Mouse (Mus musculus): ENCODE measurements around the gene Slc27a1. TPM values are rescaled to one million over a fixed set of nuclear protein-coding genes. Genes with fewer than 3 reads are reported as not detected.

The Slc27a1 gene
- total RNA-seq, 1 experiment from 2014 or later: 167 TPM

GRCm38 (mm10) chr8:71586891-71587290 lies 18.2 kb downstream of the Slc27a1 start:
- peak; percentile 69 for DNase-seq

GRCm38 (mm10) chr8:71588762-71589161 lies 20.1 kb downstream of the Slc27a1 start:
- no peak for DNase-seq

- DNase-seq: no peak
These were observed 22.3 kb downstream of the Slc27a1 start for GRCm38 (mm10) chr8:71591017-71591416.

GRCm38 (mm10) chr8:71591471-71592373 lies 23.0 kb downstream of the Slc27a1 start, which contains the start of gene Pgls:
Gene Pgls, plus strand, starts transcription at chr8:71592176.
- DNase-seq: peak; percentile 98

GRCm38 (mm10) chr8:71592374-71593170 lies 23.9 kb downstream of the Slc27a1 start:
- DNase-seq: peak; percentile 79

- DNase-seq: no peak
These were observed 25.1 kb downstream of the Slc27a1 start for GRCm38 (mm10) chr8:71593556-71594323.

GRCm38 (mm10) chr8:71594324-71594722 lies 25.6 kb downstream of the Slc27a1 start:
- DNase-seq: no peak

GRCm38 (mm10) chr8:71595862-71596261 lies 27.2 kb downstream of the Slc27a1 start:
- DNase-seq: peak; percentile 95

- no peak for DNase-seq
These were observed 27.7 kb downstream of the Slc27a1 start for GRCm38 (mm10) chr8:71596384-71596783.

- DNase-seq: no peak
These were observed 28.1 kb downstream of the Slc27a1 start for GRCm38 (mm10) chr8:71596798-71597197.

- DNase-seq: no peak
These were observed 28.8 kb downstream of the Slc27a1 start, which contains the start of gene Fam129c for GRCm38 (mm10) chr8:71597451-71597850. Gene Fam129c, plus strand, starts transcription at chr8:71597648.

GRCm38 (mm10) chr8:71598375-71598774 lies 29.7 kb downstream of the Slc27a1 start:
- no peak for DNase-seq

- DNase-seq: no peak
These were observed 30.2 kb downstream of the Slc27a1 start for GRCm38 (mm10) chr8:71598841-71599240.

- no peak for DNase-seq
These were observed 33.4 kb downstream of the Slc27a1 start for GRCm38 (mm10) chr8:71601939-71602665.

- peak; percentile 72 for DNase-seq
These were observed 34.1 kb downstream of the Slc27a1 start for GRCm38 (mm10) chr8:71602666-71603334.

GRCm38 (mm10) chr8:71604021-71604420 lies 35.3 kb downstream of the Slc27a1 start:
- DNase-seq: no peak

- peak; percentile 92 for DNase-seq
These were observed 42.4 kb downstream of the Slc27a1 start, which contains the start of gene Colgalt1 for GRCm38 (mm10) chr8:71610822-71611651. Gene Colgalt1, plus strand, starts transcription at chr8:71610998.

GRCm38 (mm10) chr8:71612141-71612540 lies 43.5 kb downstream of the Slc27a1 start:
- DNase-seq: no peak

GRCm38 (mm10) chr8:71613418-71613817 lies 44.7 kb downstream of the Slc27a1 start:
- DNase-seq: no peak

GRCm38 (mm10) chr8:71619786-71620185 lies 51.1 kb downstream of the Slc27a1 start:
- DNase-seq: no peak
